Mouse (Mus musculus): Measurements from ENCODE around the gene Mmd. TPM values are rescaled to one million over a fixed set of nuclear protein-coding genes. Genes with fewer than 3 reads are reported as not detected.
A peak's percentile ranks its signal among the peaks of the same experiment; 100 is the strongest.

Gene Mmd
- polyA plus RNA-seq, 1 experiment from 2014 or later: 41.6 TPM

- H3K36me3 ChIP-seq: no peaks in the 10 kb centered on the region
- WGBS: 53% methylated on average over 3 of the region's 3 CpGs
- H3K4me1 ChIP-seq: 0 out of 2 replicates have a peak, but pooled peaks cover 6% of the 10 kb centered on the region
- peak; percentile 45; the same call in 1 of the 2 replicates for ATAC-seq (ENCODE audit: insufficient number of reproducible peaks, low FRiP score, low TSS enrichment, low read depth)
- no peaks in the 10 kb centered on the region for H3K9me3 ChIP-seq (replicated peaks)
- no peak overlapping the region for H3K4me3 ChIP-seq (replicated peaks)
- H3K27ac ChIP-seq (replicated peaks): no peak overlapping the region
- no peak overlapping the region for H3K9ac ChIP-seq
- no peaks in the 10 kb centered on the region for H3K27me3 ChIP-seq
- no peak overlapping the region for H3K4me2 ChIP-seq (replicated peaks)
Measured at GRCm38 (mm10) chr11:90324597-90324996, 75.3 kb downstream of the Mmd start.

GRCm38 (mm10) chr11:90326146-90326545, 76.9 kb downstream of the Mmd start:
- Histone ChIP-seq H3K4me3 (replicated peaks) (no peak overlapping the region), H3K4me1 (0 out of 2 replicates have a peak, but pooled peaks cover 6% of the 10 kb centered on the region), H3K9me3 (replicated peaks) (no peaks in the 10 kb centered on the region), H3K4me2 (replicated peaks) (no peak overlapping the region), H3K27me3 (no peaks in the 10 kb centered on the region), H3K36me3 (no peaks in the 10 kb centered on the region), H3K27ac (replicated peaks) (peak overlapping the region; percentile 65; the same call in 1 of the 2 replicates), H3K9ac (no peak overlapping the region)
- WGBS: 60% methylated on average over 5 of the region's 5 CpGs
- ATAC-seq (ENCODE audit: insufficient number of reproducible peaks, low FRiP score, low TSS enrichment, low read depth): no peak

- 53% methylated on average over 1 of the region's 1 CpGs for WGBS
- H3K36me3 ChIP-seq: no peaks in the 10 kb centered on the region
- H3K4me1 ChIP-seq: 0 out of 2 replicates have a peak, but pooled peaks cover 6% of the 10 kb centered on the region
- peak overlapping the region; percentile 71 for H3K27ac ChIP-seq (replicated peaks)
- no peak overlapping the region for H3K9ac ChIP-seq
- no peak for ATAC-seq (ENCODE audit: insufficient number of reproducible peaks, low FRiP score, low TSS enrichment, low read depth)
- H3K9me3 ChIP-seq (replicated peaks): no peaks in the 10 kb centered on the region
- H3K4me2 ChIP-seq (replicated peaks): no peak overlapping the region
- no peaks in the 10 kb centered on the region for H3K27me3 ChIP-seq
- H3K4me3 ChIP-seq (replicated peaks): no peak overlapping the region
Measured at GRCm38 (mm10) chr11:90326836-90327235, 77.6 kb downstream of the Mmd start.

Other genes starting within 250 kb of the Mmd start
- 4.7 and 4.9 TPM in 2 replicates for gene Pctp, start 246.6 kb upstream of the Mmd start, polyA plus RNA-seq (2015; fragmentation: Nextera tagmentation; extraction: Ambion mirVana)
- gene Tmem100, start 219.1 kb upstream of the Mmd start, polyA plus RNA-seq (2015; fragmentation: Nextera tagmentation; extraction: Ambion mirVana): 27.4 and 30.6 TPM in 2 replicates
- gene Gm45716, start 61.8 kb upstream of the Mmd start, polyA plus RNA-seq (2015; fragmentation: Nextera tagmentation; extraction: Ambion mirVana): 9.0 TPM in 2 replicates
- 10.0 and 10.4 TPM in 2 replicates for gene Hlf, start 141.4 kb downstream of the Mmd start, polyA plus RNA-seq (2015; fragmentation: Nextera tagmentation; extraction: Ambion mirVana)

Data from embryonic facial prominence, embryonic 15.5 days (tissue).